Mouse (Mus musculus) ES-E14 (cell line): ENCODE data around the gene Pla2r1.

Source experiments
- CHD2 ChIP-seq: IDR thresholded peaks from 2 replicates; pipeline ENCODE4 v1.6.1; 2014; ENCODE audit warnings: mild to moderate bottlenecking, low read depth, low read length, inconsistent platforms
- MAFK ChIP-seq: IDR thresholded peaks from 2 replicates; pipeline ENCODE4 v1.6.1; 2014; ENCODE audit warnings: mild to moderate bottlenecking, low read depth, low read length, inconsistent platforms; ENCODE audit not compliant: insufficient read depth

- TF ChIP-seq MAFK (no peak), CHD2 (no peak)
These were observed 38.2 kb downstream of the Pla2r1 start for GRCm38 (mm10) chr2:60514863-60515262.
